Mouse (Mus musculus): ENCODE data around the gene Map3k1. TPM values are rescaled to one million over a fixed set of nuclear protein-coding genes. Genes with fewer than 3 reads are reported as not detected.
"Not testable (repeated sequence)": the region's sequence is repeated elsewhere in the genome, so short reads cannot be mapped to it uniquely, and the experiment has no call there.

Gene Map3k1
- polyA plus RNA-seq, 1 experiment from 2014 or later: 11.1 TPM

DNA sequence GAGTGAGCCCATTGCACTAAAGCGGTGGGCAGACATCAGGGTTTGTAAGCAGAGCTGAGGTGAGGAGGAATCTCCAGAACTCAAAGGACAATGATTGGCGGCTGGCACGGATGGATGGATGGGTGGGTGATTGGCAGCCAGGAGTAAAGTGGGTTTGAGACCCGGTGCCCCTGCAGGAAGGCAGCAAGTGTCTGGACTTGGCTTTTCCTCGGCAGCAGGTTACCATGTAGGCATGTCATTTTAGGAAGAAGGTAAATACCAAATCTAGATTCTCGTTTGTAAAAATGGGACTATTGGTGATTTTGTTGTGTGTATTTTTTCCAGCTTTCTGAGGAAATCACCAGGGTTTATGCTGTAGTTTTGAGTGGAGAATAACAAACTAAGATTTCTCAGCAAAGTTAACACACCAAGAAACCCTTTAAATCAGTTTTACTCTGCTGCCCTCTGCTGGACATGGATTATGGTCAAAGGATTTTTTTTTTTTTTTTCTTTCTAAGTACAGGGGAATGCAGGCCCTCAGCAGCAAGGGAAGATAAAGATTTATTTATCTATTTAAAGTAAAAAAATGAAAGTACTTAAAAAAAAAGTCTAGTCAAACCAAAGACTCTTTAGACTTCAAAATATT is 66.7 kb downstream of the Map3k1 start:
- H3K27me3 ChIP-seq (ENCODE audit: insufficient read depth, poor library complexity, severe bottlenecking): no peaks in the 10 kb centered on the region
- H3K36me3 ChIP-seq: no peaks in the 10 kb centered on the region
- 66% methylated on average over 6 of the region's 6 CpGs for whole genome bisulfite sequencing
- no peaks in the 10 kb centered on the region for H3K9me3 ChIP-seq
- DNase-seq (ENCODE audit: low spot score): no peak
- no peaks in the 10 kb centered on the region for H3K4me1 ChIP-seq (replicated peaks)
- no peak overlapping the region for H3K4me3 ChIP-seq
- H3K27ac ChIP-seq: no peak overlapping the region

DNA sequence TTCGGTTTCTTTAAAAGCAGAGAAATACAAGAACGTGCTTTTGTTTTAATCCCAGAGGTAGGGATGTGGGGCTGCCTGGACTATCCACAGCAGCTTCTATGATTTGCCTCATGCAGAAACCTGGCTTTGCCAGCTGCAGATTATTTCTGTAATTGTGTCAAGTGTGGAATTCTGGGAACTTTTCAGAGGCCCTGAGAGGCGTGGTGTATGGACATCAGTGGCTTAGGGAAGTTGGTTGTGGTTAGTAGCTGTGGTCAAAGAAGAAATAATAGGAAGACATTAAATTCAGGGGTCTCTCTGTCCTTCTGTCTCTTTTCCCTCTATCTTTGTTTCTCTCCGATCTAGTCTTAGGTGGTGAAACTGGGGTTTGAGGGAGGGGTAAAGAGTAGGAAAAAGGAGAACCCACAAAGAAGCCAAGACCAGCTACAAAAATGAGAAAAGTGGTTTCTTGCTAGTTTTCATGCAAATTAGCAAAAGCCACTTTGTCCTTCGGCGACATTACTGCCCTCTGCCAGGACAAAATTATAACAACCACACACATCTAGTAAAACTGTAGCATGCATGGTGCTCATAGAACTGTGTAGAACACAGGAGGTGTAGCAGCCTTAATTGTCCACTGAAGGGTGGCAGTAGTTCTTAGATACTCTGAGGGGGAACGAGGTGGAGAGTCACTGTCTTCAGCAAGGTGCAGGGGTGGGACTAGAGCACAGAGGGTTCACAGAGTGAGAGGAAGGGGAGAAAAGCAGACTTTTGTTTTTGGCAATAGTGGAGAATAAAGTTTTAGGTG is 67.4 kb downstream of the Map3k1 start:
- Histone ChIP-seq H3K9me3 (no peaks in the 10 kb centered on the region), H3K36me3 (no peaks in the 10 kb centered on the region), H3K27ac (no peak overlapping the region), H3K4me3 (no peak overlapping the region), H3K4me1 (replicated peaks) (no peaks in the 10 kb centered on the region), H3K27me3 (ENCODE audit: insufficient read depth, poor library complexity, severe bottlenecking) (no peaks in the 10 kb centered on the region)
- DNase-seq (ENCODE audit: low spot score): no peak
- WGBS: 81% methylated on average over 7 of the region's 7 CpGs

DNA sequence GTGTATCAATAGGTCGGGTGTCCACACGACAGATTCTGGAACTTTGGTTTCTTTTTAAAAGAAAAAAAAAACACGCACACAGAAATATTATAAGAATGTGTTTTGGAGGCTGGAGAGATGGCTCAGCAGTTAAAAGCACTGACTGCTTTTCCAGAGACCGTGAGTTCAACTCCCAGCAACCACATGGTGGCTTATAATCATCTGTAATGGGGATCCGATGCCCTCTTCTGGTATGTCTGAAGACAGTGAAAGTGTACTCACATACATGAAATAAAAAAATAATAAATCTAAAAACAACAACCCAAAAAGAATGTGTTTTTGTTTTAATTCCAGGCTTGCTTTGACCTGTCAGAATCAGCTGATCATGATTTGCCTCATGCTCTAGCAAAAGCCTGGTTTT is 81.9 kb downstream of the Map3k1 start:
- Histone ChIP-seq H3K27ac (no peak overlapping the region), H3K36me3 (no peaks in the 10 kb centered on the region), H3K4me3 (no peak overlapping the region), H3K4me1 (replicated peaks) (peaks cover 17% of the 10 kb centered on the region), H3K27me3 (ENCODE audit: insufficient read depth, poor library complexity, severe bottlenecking) (no peaks in the 10 kb centered on the region), H3K9me3 (peaks cover 11% of the 10 kb centered on the region)
- no peak for DNase-seq (ENCODE audit: low spot score)
- WGBS: 92% methylated on average over 5 of the region's 5 CpGs

DNA sequence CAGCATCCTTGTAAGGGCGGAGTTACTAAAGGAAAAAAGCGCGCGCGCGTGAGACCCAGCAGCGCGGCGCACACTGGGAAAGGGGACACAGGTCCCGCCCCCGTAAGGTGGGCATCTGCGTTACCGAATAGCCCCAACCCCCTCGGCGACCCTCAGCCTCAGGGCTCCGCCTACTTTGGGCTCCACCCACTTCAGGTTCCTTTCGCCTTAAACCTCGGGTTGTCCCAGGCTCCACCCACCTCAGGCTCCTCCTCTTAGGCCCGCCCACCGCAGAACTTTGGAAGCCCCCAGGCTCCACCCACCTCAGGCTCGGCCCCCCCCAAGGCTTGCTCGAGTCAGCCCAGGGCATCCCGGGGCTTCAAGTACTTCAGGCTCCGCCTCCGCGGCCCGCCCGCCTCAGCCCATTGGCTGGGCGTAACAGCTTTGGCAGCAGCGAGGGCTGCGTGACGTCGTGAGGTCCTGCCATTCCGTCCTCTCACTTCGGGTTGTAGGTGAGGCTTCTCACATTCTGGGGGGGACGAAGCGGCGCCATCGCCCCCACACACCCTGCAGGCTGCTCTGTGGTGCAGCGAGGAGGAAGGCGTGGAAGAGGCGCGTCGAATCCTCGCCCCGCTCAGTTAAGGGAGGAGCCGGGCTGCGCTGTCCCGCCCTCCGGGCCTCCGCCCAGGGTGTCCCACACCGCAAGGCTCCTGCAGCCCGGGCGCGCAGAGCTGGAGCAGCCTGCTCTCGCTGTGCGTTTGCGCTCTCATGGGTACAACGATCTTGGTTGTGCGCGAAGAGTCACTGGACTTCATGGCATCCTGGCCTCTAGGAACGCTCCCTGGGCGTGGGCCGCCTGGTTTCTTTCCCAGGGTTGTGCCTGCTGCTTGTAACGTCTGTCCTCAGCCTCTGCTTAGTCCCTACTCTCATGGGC is 83.4 kb downstream of the Map3k1 start:
- peak; percentile 100 for DNase-seq (ENCODE audit: low spot score)
- WGBS: under 1% methylated on average over 65 of the region's 65 CpGs
- peak overlapping the region; percentile 89 for H3K27ac ChIP-seq
- no peaks in the 10 kb centered on the region for H3K36me3 ChIP-seq
- peaks cover 17% of the 10 kb centered on the region for H3K4me1 ChIP-seq (replicated peaks)
- H3K4me3 ChIP-seq: peak overlapping the region; percentile 75
- no peaks in the 10 kb centered on the region for H3K27me3 ChIP-seq (ENCODE audit: insufficient read depth, poor library complexity, severe bottlenecking)
- peaks cover 11% of the 10 kb centered on the region for H3K9me3 ChIP-seq

DNA sequence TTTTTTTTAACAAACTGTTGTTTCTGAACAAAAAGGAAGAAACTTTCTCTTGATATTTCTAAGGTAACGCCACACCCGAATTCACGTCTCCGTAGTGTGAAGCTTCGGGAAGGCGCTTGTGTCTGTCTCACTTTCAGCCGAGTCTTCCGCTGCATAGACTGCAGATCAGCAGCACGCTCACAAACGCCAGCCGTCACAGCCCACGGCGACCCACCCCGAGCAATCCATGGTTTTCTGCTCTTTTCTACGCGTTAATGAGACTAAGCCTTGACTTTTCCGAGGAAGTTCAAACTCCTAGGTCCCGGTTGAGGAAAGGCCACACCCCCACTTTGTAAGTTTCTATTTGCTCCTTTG is 84.0 kb downstream of the Map3k1 start:
- Histone ChIP-seq H3K9me3 (peaks cover 11% of the 10 kb centered on the region), H3K4me3 (peak overlapping the region; percentile 75), H3K36me3 (peaks cover 5% of the 10 kb centered on the region), H3K27ac (peak overlapping the region; percentile 89), H3K4me1 (replicated peaks) (peaks cover 17% of the 10 kb centered on the region), H3K27me3 (ENCODE audit: insufficient read depth, poor library complexity, severe bottlenecking) (no peaks in the 10 kb centered on the region)
- WGBS: under 1% methylated on average over 18 of the region's 18 CpGs
- no peak for DNase-seq (ENCODE audit: low spot score)

- DNase-seq (ENCODE audit: low spot score): no peak
- Histone ChIP-seq H3K4me3 (no peak overlapping the region), H3K27ac (no peak overlapping the region), H3K4me1 (replicated peaks) (peaks cover 7% of the 10 kb centered on the region; the same call in 1 of the 2 replicates), H3K9me3 (no peaks in the 10 kb centered on the region), H3K27me3 (ENCODE audit: insufficient read depth, poor library complexity, severe bottlenecking) (no peaks in the 10 kb centered on the region), H3K36me3 (peaks cover 54% of the 10 kb centered on the region)
- WGBS: 71% methylated on average over 9 of the region's 9 CpGs
Observed at GRCm38 (mm10) chr13:111719726-111720125, 89.1 kb downstream of the Map3k1 start.

- Histone ChIP-seq H3K4me1 (replicated peaks) (no peaks in the 10 kb centered on the region), H3K36me3 (peaks cover 100% of the 10 kb centered on the region), H3K4me3 (no peak overlapping the region), H3K27me3 (ENCODE audit: insufficient read depth, poor library complexity, severe bottlenecking) (no peaks in the 10 kb centered on the region), H3K9me3 (no peaks in the 10 kb centered on the region), H3K27ac (no peak overlapping the region)
- WGBS: 93% methylated on average over 4 of the region's 4 CpGs
- no peak for DNase-seq (ENCODE audit: low spot score)
Observed at GRCm38 (mm10) chr13:111710531-111710930, 98.3 kb downstream of the Map3k1 start.

DNA sequence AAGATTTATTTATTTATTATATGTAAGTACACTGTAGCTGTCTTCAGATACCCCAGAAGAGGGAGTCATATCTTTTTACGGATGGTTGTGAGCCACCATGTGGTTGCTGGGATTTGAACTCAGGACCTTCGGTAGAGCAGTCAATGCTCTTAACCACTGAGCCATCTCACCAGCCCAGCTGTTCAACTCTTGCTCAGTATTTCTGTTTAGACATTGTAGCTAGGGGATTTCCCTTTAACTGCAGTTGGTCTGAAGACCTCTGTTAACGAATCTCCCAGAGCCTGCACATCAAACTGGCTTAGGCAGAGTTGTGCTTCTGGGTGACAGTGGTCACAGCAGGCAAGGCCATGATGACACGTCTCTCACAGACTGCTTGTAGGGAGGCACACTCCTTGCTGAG is 104.8 kb downstream of the Map3k1 start:
- not testable (repeated sequence) for H3K9me3 ChIP-seq; H3K4me1 ChIP-seq (replicated peaks); DNase-seq (ENCODE audit: low spot score); H3K27ac ChIP-seq; H3K4me3 ChIP-seq; H3K27me3 ChIP-seq (ENCODE audit: insufficient read depth, poor library complexity, severe bottlenecking)
- peaks cover 84% of the 10 kb centered on the region for H3K36me3 ChIP-seq
- WGBS: 88% methylated on average over 4 of the region's 4 CpGs

GRCm38 (mm10) chr13:111703396-111703795 is 105.4 kb downstream of the Map3k1 start:
- DNase-seq (ENCODE audit: low spot score): no peak
- 95% methylated on average over 10 of the region's 10 CpGs for WGBS
- Histone ChIP-seq H3K36me3 (peaks cover 78% of the 10 kb centered on the region), H3K4me3 (no peak overlapping the region), H3K27me3 (ENCODE audit: insufficient read depth, poor library complexity, severe bottlenecking) (no peaks in the 10 kb centered on the region), H3K9me3 (no peaks in the 10 kb centered on the region), H3K4me1 (replicated peaks) (no peaks in the 10 kb centered on the region), H3K27ac (no peak overlapping the region)

Other genes with a start within 250 kb of the Map3k1 start
- not detected in 2 replicates for gene Gm10198, start 216.2 kb downstream of the Map3k1 start, polyA plus RNA-seq (2016; fragmentation: Nextera tagmentation; extraction: Ambion mirVana)
- 17.1 and 19.7 TPM in 2 replicates for gene Mier3, start 128.0 kb downstream of the Map3k1 start, polyA plus RNA-seq (2016; fragmentation: Nextera tagmentation; extraction: Ambion mirVana)